Mouse (Mus musculus): Measurements from ENCODE around the gene Gga1. TPM values are rescaled to one million over a fixed set of nuclear protein-coding genes. Genes with fewer than 3 reads are reported as not detected.
A peak's percentile ranks its signal among the peaks of the same experiment; 100 is the strongest.

Gga1 gene
- polyA plus RNA-seq, 1 experiment from 2014 or later = 50.6 TPM

GRCm38 (mm10) chr15:78848467-78848866 lies 28.5 kb upstream of the Gga1 start:
- H3K27me3 ChIP-seq = peaks cover 31% of the 10 kb centered on the region
- no peak overlapping the region for H3K9ac ChIP-seq
- 31% methylated on average over 5 of the region's 5 CpGs for WGBS
- peaks cover 38% of the 10 kb centered on the region for H3K4me1 ChIP-seq (replicated peaks)
- no peak overlapping the region for H3K4me3 ChIP-seq
- no peak overlapping the region for H3K27ac ChIP-seq
- no peak overlapping the region for H3K4me2 ChIP-seq
- H3K36me3 ChIP-seq = no peaks in the 10 kb centered on the region
- no peaks in the 10 kb centered on the region for H3K9me3 ChIP-seq
- no peak for ATAC-seq (ENCODE audit: low FRiP score)

GRCm38 (mm10) chr15:78849485-78849884 lies 27.5 kb upstream of the Gga1 start:
- H3K9me3 ChIP-seq = no peaks in the 10 kb centered on the region
- no peak for ATAC-seq (ENCODE audit: low FRiP score)
- H3K4me1 ChIP-seq (replicated peaks) = peaks cover 30% of the 10 kb centered on the region
- H3K27me3 ChIP-seq = peaks cover 21% of the 10 kb centered on the region
- H3K9ac ChIP-seq = no peak overlapping the region
- no peak overlapping the region for H3K27ac ChIP-seq
- 84% methylated on average over 12 of the region's 12 CpGs for WGBS
- no peak overlapping the region for H3K4me3 ChIP-seq
- no peaks in the 10 kb centered on the region for H3K36me3 ChIP-seq
- no peak overlapping the region for H3K4me2 ChIP-seq

GRCm38 (mm10) chr15:78850059-78850824 lies 26.7 kb upstream of the Gga1 start:
- Histone ChIP-seq H3K4me2 (no peak overlapping the region), H3K4me1 (replicated peaks) (peaks cover 23% of the 10 kb centered on the region), H3K36me3 (no peaks in the 10 kb centered on the region), H3K9me3 (no peaks in the 10 kb centered on the region), H3K4me3 (no peak overlapping the region), H3K9ac (no peak overlapping the region), H3K27ac (no peak overlapping the region), H3K27me3 (peaks cover 16% of the 10 kb centered on the region; the same call in 1 of the 2 replicates)
- 69% methylated on average over 14 of the region's 15 CpGs for WGBS
- no peak for ATAC-seq (ENCODE audit: low FRiP score)

GRCm38 (mm10) chr15:78850944-78851343 lies 26.0 kb upstream of the Gga1 start:
- H3K27me3 ChIP-seq = peaks cover 12% of the 10 kb centered on the region; the same call in 1 of the 2 replicates
- no peak overlapping the region for H3K9ac ChIP-seq
- peaks cover 16% of the 10 kb centered on the region for H3K4me1 ChIP-seq (replicated peaks)
- H3K27ac ChIP-seq = no peak overlapping the region
- H3K36me3 ChIP-seq = no peaks in the 10 kb centered on the region
- no peaks in the 10 kb centered on the region for H3K9me3 ChIP-seq
- H3K4me3 ChIP-seq = no peak overlapping the region
- WGBS = 80% methylated on average over 6 of the region's 6 CpGs
- H3K4me2 ChIP-seq = no peak overlapping the region
- ATAC-seq (ENCODE audit: low FRiP score) = no peak

GRCm38 (mm10) chr15:78851505-78852153 lies 25.4 kb upstream of the Gga1 start:
- no peaks in the 10 kb centered on the region for H3K9me3 ChIP-seq
- H3K27me3 ChIP-seq = peaks cover 16% of the 10 kb centered on the region; the same call in 1 of the 2 replicates
- 19% methylated on average over 13 of the region's 13 CpGs for WGBS
- H3K9ac ChIP-seq = no peak overlapping the region
- peak; percentile 85 for ATAC-seq (ENCODE audit: low FRiP score)
- peaks cover 12% of the 10 kb centered on the region for H3K4me1 ChIP-seq (replicated peaks)
- no peak overlapping the region for H3K27ac ChIP-seq
- no peak overlapping the region for H3K4me3 ChIP-seq
- H3K36me3 ChIP-seq = no peaks in the 10 kb centered on the region
- H3K4me2 ChIP-seq = no peak overlapping the region

GRCm38 (mm10) chr15:78855303-78855965 lies 21.6 kb upstream of the Gga1 start, which contains the start of gene Lgals2:
Gene Lgals2, minus strand, starts transcription at chr15:78855529.
- Histone ChIP-seq H3K27ac (no peak within 1 kb of the TSS), H3K9me3 (no peaks in the 10 kb centered on the region), H3K4me3 (no peak within 1 kb of the TSS), H3K4me2 (no peak within 1 kb of the TSS), H3K27me3 (0 out of 2 replicates have a peak, but pooled peaks cover 8% of the 10 kb centered on the region), H3K9ac (no peak within 1 kb of the TSS), H3K36me3 (no peaks in the 10 kb centered on the region), H3K4me1 (replicated peaks) (peaks cover 10% of the 10 kb centered on the region)
- no peak for ATAC-seq (ENCODE audit: low FRiP score)
- WGBS = 83% methylated on average over 8 of the region's 8 CpGs

GRCm38 (mm10) chr15:78857009-78857408 lies 20.0 kb upstream of the Gga1 start:
- WGBS = 82% methylated on average over 7 of the region's 7 CpGs
- Histone ChIP-seq H3K27me3 (0 out of 2 replicates have a peak, but pooled peaks cover 4% of the 10 kb centered on the region), H3K27ac (no peak overlapping the region), H3K9ac (no peak overlapping the region), H3K4me2 (no peak overlapping the region), H3K9me3 (no peaks in the 10 kb centered on the region), H3K4me1 (replicated peaks) (0 out of 2 replicates have a peak, but pooled peaks cover under 1% of the 10 kb centered on the region), H3K36me3 (no peaks in the 10 kb centered on the region), H3K4me3 (no peak overlapping the region)
- ATAC-seq (ENCODE audit: low FRiP score) = no peak

GRCm38 (mm10) chr15:78859311-78859710 lies 17.7 kb upstream of the Gga1 start:
- no peak overlapping the region for H3K4me3 ChIP-seq
- 80% methylated on average over 4 of the region's 4 CpGs for WGBS
- 0 out of 2 replicates have a peak, but pooled peaks cover 4% of the 10 kb centered on the region for H3K27me3 ChIP-seq
- no peaks in the 10 kb centered on the region for H3K36me3 ChIP-seq
- H3K9ac ChIP-seq = no peak overlapping the region
- no peak for ATAC-seq (ENCODE audit: low FRiP score)
- no peak overlapping the region for H3K27ac ChIP-seq
- no peak overlapping the region for H3K4me2 ChIP-seq
- no peaks in the 10 kb centered on the region for H3K9me3 ChIP-seq
- no peaks in the 10 kb centered on the region for H3K4me1 ChIP-seq (replicated peaks)

- Histone ChIP-seq H3K27ac (no peak overlapping the region), H3K27me3 (0 out of 2 replicates have a peak, but pooled peaks cover 4% of the 10 kb centered on the region), H3K36me3 (no peaks in the 10 kb centered on the region), H3K4me3 (no peak overlapping the region), H3K4me2 (no peak overlapping the region), H3K9me3 (no peaks in the 10 kb centered on the region), H3K4me1 (replicated peaks) (no peaks in the 10 kb centered on the region), H3K9ac (no peak overlapping the region)
- 79% methylated on average over 6 of the region's 6 CpGs for WGBS
- no peak for ATAC-seq (ENCODE audit: low FRiP score)
Observed at GRCm38 (mm10) chr15:78859714-78860113, 17.3 kb upstream of the Gga1 start.

GRCm38 (mm10) chr15:78862280-78862679 lies 14.7 kb upstream of the Gga1 start:
- Histone ChIP-seq H3K27me3 (no peaks in the 10 kb centered on the region; the same call in 1 of the 2 replicates), H3K4me1 (replicated peaks) (no peaks in the 10 kb centered on the region), H3K27ac (no peak overlapping the region), H3K36me3 (no peaks in the 10 kb centered on the region), H3K4me3 (no peak overlapping the region), H3K9ac (no peak overlapping the region), H3K9me3 (no peaks in the 10 kb centered on the region), H3K4me2 (no peak overlapping the region)
- ATAC-seq (ENCODE audit: low FRiP score) = no peak
- WGBS = 79% methylated on average over 5 of the region's 5 CpGs

GRCm38 (mm10) chr15:78863154-78863553 lies 13.8 kb upstream of the Gga1 start:
- Histone ChIP-seq H3K27me3 (no peaks in the 10 kb centered on the region; the same call in 1 of the 2 replicates), H3K4me2 (no peak overlapping the region)

GRCm38 (mm10) chr15:78863852-78864253 lies 13.1 kb upstream of the Gga1 start:
- no peak overlapping the region for H3K27ac ChIP-seq
- 51% methylated on average over 13 of the region's 13 CpGs for WGBS
- H3K36me3 ChIP-seq = no peaks in the 10 kb centered on the region
- no peak overlapping the region for H3K4me2 ChIP-seq
- H3K4me3 ChIP-seq = no peak overlapping the region
- H3K9ac ChIP-seq = no peak overlapping the region
- no peaks in the 10 kb centered on the region for H3K9me3 ChIP-seq
- no peaks in the 10 kb centered on the region; the same call in 1 of the 2 replicates for H3K27me3 ChIP-seq
- no peaks in the 10 kb centered on the region; the same call in 1 of the 2 replicates for H3K4me1 ChIP-seq (replicated peaks)
- no peak for ATAC-seq (ENCODE audit: low FRiP score)

More at GRCm38 (mm10) chr15:78863154-78863553, 13.8 kb upstream of the Gga1 start:
- no peak overlapping the region for H3K4me3 ChIP-seq
- no peak for ATAC-seq (ENCODE audit: low FRiP score)
- WGBS = 80% methylated on average over 2 of the region's 2 CpGs
- H3K9ac ChIP-seq = no peak overlapping the region
- no peaks in the 10 kb centered on the region for H3K36me3 ChIP-seq
- H3K9me3 ChIP-seq = no peaks in the 10 kb centered on the region
- H3K27ac ChIP-seq = no peak overlapping the region
- H3K4me1 ChIP-seq (replicated peaks) = no peaks in the 10 kb centered on the region

All from hindbrain, embryonic 13.5 days (tissue).